Mouse (Mus musculus) left cerebral cortex, adult 2 months (tissue): ENCODE results near the gene Pnpla5. TPM values are rescaled to one million over a fixed set of nuclear protein-coding genes. Genes with fewer than 3 reads are reported as not detected.
"Not testable (repeated sequence)": the region's sequence is repeated elsewhere in the genome, so short reads cannot be mapped to it uniquely, and the experiment has no call there.

Experiments
- DNase-seq, 2 experiments: peaks; one replicate each; pipeline ENCODE4 v3.0.0; 2021 to 2022; ENCODE audit warnings: low spot score in 2 of 2, mixed read lengths in 1 of 2; ENCODE audit errors: extremely low spot score in 1 of 2
- H3K27ac ChIP-seq: fragments of 200-600 bp; 2 replicates; pipeline ENCODE4 v1.8.1; 2022
- H3K4me3 ChIP-seq: fragments of 200-600 bp; 2 replicates; pipeline ENCODE4 v1.8.1; 2022
- CTCF ChIP-seq: fragments of 200-600 bp; IDR thresholded peaks from 2 replicates; pipeline ENCODE4 v1.8.1; 2022; ENCODE audit warnings: antibody characterized with exemption, mild to moderate bottlenecking, moderate library complexity
- intact Hi-C: fragments of 180-260 bp; cut with DNase I; formaldehyde crosslinking; loops from one replicate; pipeline ENCODE4 v1.15.1; 2025
- long read RNA-seq, 2 experiments: library from polyadenylated mRNA; stranded (forward); transcript quantifications; one replicate each; pipeline ENCODE4 v2.0.0; 2021; ENCODE audit warnings: borderline mapping rate in 2 of 2
- total RNA-seq, 2 experiments: library from RNA; stranded (reverse); gene quantifications; 2 replicates each; pipeline ENCODE4 v1.2.3; 2021

Pnpla5 gene
- not detected for total RNA-seq
- long read RNA-seq, experiment 1 = 0 reads
- long read RNA-seq, experiment 2 = 0 reads

DNA sequence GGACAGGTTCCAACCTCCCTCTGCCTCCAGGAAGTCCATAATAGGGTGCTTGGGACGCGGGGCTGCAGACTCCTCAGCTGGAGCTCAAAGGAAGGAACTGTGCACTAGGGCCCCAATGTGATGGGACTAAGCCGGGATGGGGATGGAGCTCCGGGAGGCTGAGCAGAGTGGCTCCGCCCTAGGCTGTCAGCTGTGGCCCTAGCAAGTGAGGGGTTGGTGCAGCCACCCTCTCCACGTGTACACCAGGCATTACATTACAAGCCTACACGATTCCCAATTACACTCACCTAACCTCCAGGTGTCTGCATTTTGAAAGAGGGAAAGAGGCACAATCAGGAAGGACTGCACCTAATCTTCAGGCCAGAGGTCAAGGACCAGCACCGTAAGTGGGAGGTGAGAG lies at the start of gene Pnpla5:
TSS of gene Pnpla5 (minus strand) at position 101 of the 400 bp plus-strand sequence.
- no peak for DNase-seq
- no peak within 1 kb of the TSS for H3K4me3 ChIP-seq
- no peak for TF ChIP-seq CTCF
- no peak within 1 kb of the TSS for H3K27ac ChIP-seq
- intact Hi-C loops = loop anchor here (5.0 kb wide), 1 partner anchor 44 kb away; the partner anchor contains the start of gene Pnpla3

GRCm38 (mm10) chr15:84171166-84171565 lies 48.2 kb upstream of the Pnpla5 start:
- intact Hi-C loops = no loop called here
- no peak for TF ChIP-seq CTCF
- DNase-seq = no peak
- H3K4me3 ChIP-seq = no peak overlapping the region
- H3K27ac ChIP-seq = no peak overlapping the region

DNA sequence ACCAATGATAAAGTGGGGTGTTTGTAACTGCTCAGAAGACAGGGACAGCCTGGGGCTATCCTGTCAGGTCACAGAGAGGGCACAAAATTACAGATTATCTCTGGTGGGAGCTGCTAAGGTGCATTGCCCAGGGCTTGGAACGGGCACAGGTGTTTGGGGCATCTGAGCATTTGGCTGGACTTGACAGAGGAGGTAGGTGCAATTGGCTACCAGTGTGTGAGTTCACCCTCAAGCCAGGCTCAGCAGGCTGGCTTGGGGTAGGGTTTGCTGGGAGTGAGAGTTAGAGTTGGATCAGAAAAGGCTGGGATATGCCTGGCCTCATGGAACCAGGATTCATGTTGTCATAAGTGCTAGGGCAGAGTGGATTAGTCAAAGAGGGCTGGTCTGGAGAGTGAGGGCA lies 46.5 kb upstream of the Pnpla5 start:
- intact Hi-C loops = loop anchor here (5.0 kb wide), 1 partner anchor 47 kb away; the partner anchor contains the start of gene Pnpla5
- no peak overlapping the region for H3K4me3 ChIP-seq
- no peak for DNase-seq
- H3K27ac ChIP-seq = no peak overlapping the region
- TF ChIP-seq CTCF = no peak

- Histone ChIP-seq H3K4me3 (peak overlapping the region; percentile 64), H3K27ac (peak overlapping the region; percentile 88)
- intact Hi-C loops = loop anchor here (5.0 kb wide), 1 partner anchor 46 kb away; the partner anchor contains the start of gene Pnpla5
- peak in 1 of 2 experiments; percentile 33 for DNase-seq
- no peak for TF ChIP-seq CTCF
Observed at GRCm38 (mm10) chr15:84168170-84169161, 45.5 kb upstream of the Pnpla5 start.

GRCm38 (mm10) chr15:84167600-84167999 lies 44.6 kb upstream of the Pnpla5 start, which contains the start of gene Pnpla3:
TSS of gene Pnpla3 (plus strand) at chr15:84167837.
- Histone ChIP-seq H3K4me3 (peak within 1 kb of the TSS; percentile 64), H3K27ac (peak within 1 kb of the TSS; percentile 88)
- DNase-seq = peak; percentile 96
- peak; percentile 22 for TF ChIP-seq CTCF
- intact Hi-C loops = loop anchor here (1.0 to 5.0 kb wide), 2 partner anchors 45 to 93 kb away; partner anchors contain the start of gene Pnpla5

- Histone ChIP-seq H3K4me3 (no peak overlapping the region), H3K27ac (no peak overlapping the region; the same call in 1 of the 2 replicates)
- no peak for TF ChIP-seq CTCF
- no peak for DNase-seq
- intact Hi-C loops = loop anchor here (1.0 to 5.0 kb wide), 2 partner anchors 45 to 93 kb away; partner anchors contain the start of gene Pnpla5
Observed at GRCm38 (mm10) chr15:84166818-84167217, 43.8 kb upstream of the Pnpla5 start.

GRCm38 (mm10) chr15:84161871-84162270 lies 38.9 kb upstream of the Pnpla5 start:
- intact Hi-C loops = no loop called here
- TF ChIP-seq CTCF = no peak
- no peak overlapping the region for H3K4me3 ChIP-seq
- H3K27ac ChIP-seq = no peak overlapping the region
- DNase-seq = no peak

DNA sequence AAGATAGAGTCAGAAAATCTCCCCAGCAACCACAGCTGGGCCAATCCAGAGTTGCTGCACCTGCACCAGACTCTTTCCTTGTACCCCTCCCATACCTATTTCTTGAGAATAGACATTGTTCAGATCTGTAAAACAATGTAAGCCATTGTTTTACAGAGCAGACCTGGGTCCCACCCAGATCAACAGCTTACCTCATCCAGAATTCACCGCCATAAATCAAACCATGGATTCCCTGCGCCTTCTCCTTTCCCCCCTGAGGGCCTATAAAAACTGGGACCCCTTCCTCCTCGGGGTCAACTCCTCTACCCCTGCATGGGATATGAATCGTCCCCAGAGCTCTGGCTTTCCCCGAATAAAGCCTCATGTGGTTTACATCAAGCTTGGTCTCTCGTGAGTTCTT lies 34.6 kb upstream of the Pnpla5 start:
- intact Hi-C loops, H3K27ac ChIP-seq, DNase-seq, H3K4me3 ChIP-seq: not testable (repeated sequence)

GRCm38 (mm10) chr15:84156158-84156557 lies 33.2 kb upstream of the Pnpla5 start:
- DNase-seq = no peak
- intact Hi-C loops = no loop called here
- Histone ChIP-seq H3K27ac (no peak overlapping the region), H3K4me3 (no peak overlapping the region)
- no peak for TF ChIP-seq CTCF

DNA sequence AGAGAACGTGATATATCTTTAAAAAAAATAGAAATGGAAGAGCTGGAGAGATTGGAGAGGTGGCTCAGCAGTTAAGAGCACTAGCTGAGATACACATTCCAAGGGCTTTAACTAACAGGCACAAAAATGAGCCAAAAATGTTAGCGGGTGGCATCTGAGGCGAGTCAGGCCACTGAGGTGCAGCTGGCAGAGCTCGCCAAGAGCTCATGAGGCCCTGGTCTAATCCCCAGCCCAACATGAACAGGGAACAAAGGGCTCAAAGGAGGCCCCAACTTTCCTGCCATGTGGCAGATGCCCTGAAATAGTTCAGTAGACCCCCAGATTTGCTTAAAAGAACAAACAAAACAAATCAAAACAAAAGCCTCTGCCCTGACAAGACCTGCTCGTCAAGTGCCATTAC lies 18.0 kb upstream of the Pnpla5 start:
- Histone ChIP-seq H3K27ac (no peak overlapping the region), H3K4me3 (no peak overlapping the region)
- intact Hi-C loops = no loop called here
- TF ChIP-seq CTCF = no peak
- no peak for DNase-seq

- H3K4me3 ChIP-seq = no peak overlapping the region
- H3K27ac ChIP-seq = no peak overlapping the region
- intact Hi-C loops = no loop called here
- no peak for TF ChIP-seq CTCF
- DNase-seq = no peak
Observed at GRCm38 (mm10) chr15:84140109-84140508, 17.1 kb upstream of the Pnpla5 start.

- DNase-seq = no peak
- H3K27ac ChIP-seq = no peak overlapping the region
- H3K4me3 ChIP-seq = no peak overlapping the region
- TF ChIP-seq CTCF = no peak
- intact Hi-C loops = no loop called here
Observed at GRCm38 (mm10) chr15:84139592-84140005, 16.6 kb upstream of the Pnpla5 start.
